Mouse (Mus musculus) lung, adult 2 months (tissue): ENCODE measurements around the gene Fras1.

Experiments used
- CTCF ChIP-seq: fragments of 200-500 bp; IDR thresholded peaks from 2 replicates; pipeline ENCODE4 v1.5.1; 2011; ENCODE audit warnings: mild to moderate bottlenecking, low read length, control low read depth; ENCODE audit not compliant: insufficient read depth
- POLR2A ChIP-seq: fragments of 200-500 bp; IDR thresholded peaks from 2 replicates; pipeline ENCODE4 v1.6.1; 2011; ENCODE audit warnings: low read depth, mild to moderate bottlenecking, control low read depth, low read length, borderline replicate concordance; ENCODE audit errors: extremely low read depth

DNA sequence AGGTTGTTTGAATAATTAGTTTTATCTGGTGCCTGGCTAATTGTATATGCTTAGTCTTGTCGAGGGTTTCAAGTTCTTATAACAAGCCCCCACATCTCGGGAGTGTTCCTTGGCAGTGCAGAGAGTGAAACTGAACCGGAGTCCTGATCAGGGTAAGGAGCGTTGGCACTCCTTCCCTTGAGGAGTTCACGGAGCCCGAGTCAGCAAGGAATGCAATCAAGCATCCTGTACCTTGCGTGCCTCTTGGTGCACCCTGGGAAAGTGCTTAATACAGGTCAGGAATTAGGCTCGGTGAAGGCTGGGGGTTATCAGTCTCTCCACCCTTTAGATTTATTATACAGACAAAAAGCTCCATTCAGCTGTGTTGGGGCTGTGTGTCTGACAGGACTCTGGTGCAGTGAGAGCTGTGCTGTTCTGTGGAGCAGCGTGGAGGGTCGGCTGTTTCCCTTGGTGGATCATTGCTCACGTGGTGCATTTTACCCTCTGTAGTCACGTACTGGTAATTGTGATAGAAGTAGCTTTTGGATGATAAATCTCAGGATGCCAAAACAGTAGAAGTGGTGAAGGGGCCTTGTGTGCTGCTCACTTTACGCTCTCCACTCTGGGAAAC, 55.9 kb downstream of the Fras1 start:
- TF ChIP-seq CTCF: no peak
- TF ChIP-seq POLR2A: no peak
